Mouse (Mus musculus) CH12.LX (cell line): Measurements from ENCODE around the gene Phf23. TPM values are rescaled to one million over a fixed set of nuclear protein-coding genes. Genes with fewer than 3 reads are reported as not detected.

Source experiments
- DNase-seq: peaks from one replicate; pipeline ENCODE4 v3.0.0-alpha.2; 2013; ENCODE audit errors: extremely low read depth
- H3K27ac ChIP-seq: 2 replicates; pipeline ENCODE4 v1.5.1; 2012; ENCODE audit warnings: low read depth, mild to moderate bottlenecking, control low read depth, moderate library complexity; ENCODE audit not compliant: insufficient read depth
- H3K27me3 ChIP-seq: replicated peaks from 2 replicates; pipeline ENCODE3; 2012; ENCODE audit warnings: inconsistent platforms
- H3K36me3 ChIP-seq, 2 experiments: replicated peaks in 1 of 2; 2 replicates each; pipeline versions ENCODE3 to v1.6.1; 2012; ENCODE audit warnings: inconsistent platforms in 1 of 2, low read length in 1 of 2, mild to moderate bottlenecking in 1 of 2, mixed read lengths in 1 of 2, moderate library complexity in 1 of 2; ENCODE audit not compliant: control insufficient read depth in 1 of 2, insufficient read depth in 1 of 2
- H3K4me1 ChIP-seq, 2 experiments: 2 replicates each; pipeline ENCODE4 v1.6.1; 2012; ENCODE audit warnings: inconsistent platforms in 1 of 2, moderate library complexity in 1 of 2; ENCODE audit not compliant: insufficient read depth in 2 of 2, control insufficient read depth in 1 of 2
- H3K4me2 ChIP-seq: 2 replicates; pipeline ENCODE4 v1.6.1; 2012; ENCODE audit warnings: low read depth, mild to moderate bottlenecking, control low read depth; ENCODE audit not compliant: poor library complexity, insufficient read depth, severe bottlenecking
- H3K4me3 ChIP-seq, 3 experiments: fragments of 150-350 bp in 1 of 3; sonication (generic) in 1 of 3; replicated peaks in 1 of 3; 2 replicates each; pipeline versions ENCODE3 to v1.5.1; 2011 to 2012; ENCODE audit warnings: low read depth in 2 of 3, low read length in 2 of 3, mild to moderate bottlenecking in 2 of 3, moderate library complexity in 2 of 3, control low read depth in 1 of 3, improper control_type of control experiment in 1 of 3, inconsistent platforms in 1 of 3, mixed read lengths in 1 of 3; ENCODE audit not compliant: poor library complexity in 1 of 3
- H3K79me2 ChIP-seq: replicated peaks from 2 replicates; pipeline ENCODE4 v1.6.1; 2012; ENCODE audit warnings: mild to moderate bottlenecking, moderate library complexity; ENCODE audit not compliant: control insufficient read depth, poor library complexity, insufficient read depth, severe bottlenecking; ENCODE audit errors: extremely low read depth
- H3K9ac ChIP-seq: 2 replicates; pipeline ENCODE4 v1.6.1; 2012; ENCODE audit warnings: low read depth, mild to moderate bottlenecking, control low read depth, moderate library complexity; ENCODE audit not compliant: insufficient read depth
- H3K9me3 ChIP-seq: replicated peaks from 2 replicates; pipeline ENCODE3; 2012; ENCODE audit warnings: low read length, inconsistent platforms, mixed read lengths
- BHLHE40 ChIP-seq: IDR thresholded peaks from 2 replicates; pipeline ENCODE4 v1.6.1; 2011; ENCODE audit warnings: mild to moderate bottlenecking, low read depth, low read length, improper control_type of control experiment
- CTCF ChIP-seq, 2 experiments: IDR thresholded peaks in 1 of 2; conservative IDR thresholded peaks in 1 of 2; 2 replicates each; pipeline ENCODE4 v1.5.1; 2011 to 2012; ENCODE audit warnings: low read depth in 2 of 2, low read length in 2 of 2, improper control_type of control experiment in 1 of 2, inconsistent platforms in 1 of 2, mild to moderate bottlenecking in 1 of 2, moderate library complexity in 1 of 2
- E2F4 ChIP-seq: IDR thresholded peaks from 2 replicates; pipeline ENCODE4 v1.6.1; 2011; ENCODE audit warnings: low read depth, low read length, improper control_type of control experiment; ENCODE audit not compliant: insufficient replicate concordance
- EP300 ChIP-seq: IDR thresholded peaks from 2 replicates; pipeline ENCODE4 v1.6.1; 2011; ENCODE audit warnings: low read length, improper control_type of control experiment
- ETS1 ChIP-seq: conservative IDR thresholded peaks from 2 replicates; pipeline ENCODE4 v1.6.1; 2012; ENCODE audit warnings: low read depth, mild to moderate bottlenecking, inconsistent platforms, low read length, improper control_type of control experiment, moderate library complexity
- GABPA ChIP-seq: IDR thresholded peaks from 2 replicates; pipeline ENCODE4 v1.6.1; 2012; ENCODE audit warnings: low read depth, low read length, improper control_type of control experiment, inconsistent platforms; ENCODE audit not compliant: insufficient replicate concordance
- HCFC1 ChIP-seq: IDR thresholded peaks from 2 replicates; pipeline ENCODE4 v1.6.1; 2012; ENCODE audit warnings: low read depth, mild to moderate bottlenecking, inconsistent platforms, low read length, improper control_type of control experiment
- IRF4 ChIP-seq: IDR thresholded peaks from 2 replicates; pipeline ENCODE4 v1.6.1; 2014; ENCODE audit warnings: low read depth, mild to moderate bottlenecking, inconsistent platforms, low read length, improper control_type of control experiment
- JUN ChIP-seq: IDR thresholded peaks from 2 replicates; pipeline ENCODE4 v1.6.1; 2011; ENCODE audit warnings: low read depth, mild to moderate bottlenecking, low read length, improper control_type of control experiment, moderate library complexity; ENCODE audit not compliant: insufficient read depth
- MAZ ChIP-seq: IDR thresholded peaks from 2 replicates; pipeline ENCODE4 v1.6.1; 2012; ENCODE audit warnings: low read depth, mild to moderate bottlenecking, inconsistent platforms, low read length, improper control_type of control experiment, moderate library complexity
- MEF2A ChIP-seq: IDR thresholded peaks from 2 replicates; pipeline ENCODE4 v1.6.1; 2014; ENCODE audit warnings: low read depth, mild to moderate bottlenecking, inconsistent platforms, low read length, improper control_type of control experiment, borderline replicate concordance
- MYC ChIP-seq: IDR thresholded peaks from 2 replicates; pipeline ENCODE4 v1.6.1; 2011; ENCODE audit warnings: low read depth, mild to moderate bottlenecking, improper control_type of control experiment, low read length
- NELFE ChIP-seq: IDR thresholded peaks from 2 replicates; pipeline ENCODE4 v1.6.1; 2011; ENCODE audit warnings: low read depth, low read length, improper control_type of control experiment
- NRF1 ChIP-seq: IDR thresholded peaks from 2 replicates; pipeline ENCODE4 v1.6.1; 2014; ENCODE audit warnings: low read depth, mild to moderate bottlenecking, inconsistent platforms, low read length, improper control_type of control experiment, moderate library complexity
- PAX5 ChIP-seq: IDR thresholded peaks from 2 replicates; pipeline ENCODE4 v1.6.1; 2012; ENCODE audit warnings: low read length, inconsistent platforms, mixed read lengths
- POLR2A ChIP-seq: IDR thresholded peaks from 2 replicates; pipeline ENCODE4 v1.6.1; 2011; ENCODE audit warnings: low read depth, mild to moderate bottlenecking, improper control_type of control experiment, low read length
- RAD21 ChIP-seq: IDR thresholded peaks from 2 replicates; pipeline ENCODE4 v1.6.1; 2011; ENCODE audit warnings: low read depth, mild to moderate bottlenecking, low read length, improper control_type of control experiment, moderate library complexity
- SIN3A ChIP-seq: IDR thresholded peaks from 2 replicates; pipeline ENCODE4 v1.6.1; 2012; ENCODE audit warnings: low read length, improper control_type of control experiment, inconsistent platforms
- SMC3 ChIP-seq: IDR thresholded peaks from 2 replicates; pipeline ENCODE4 v1.6.1; 2011; ENCODE audit warnings: low read depth, low read length, improper control_type of control experiment
- TBP ChIP-seq: conservative IDR thresholded peaks from 2 replicates; pipeline ENCODE4 v1.6.1; 2011; ENCODE audit warnings: low read depth, low read length, improper control_type of control experiment
- TCF12 ChIP-seq: IDR thresholded peaks from 2 replicates; pipeline ENCODE4 v1.6.1; 2014; ENCODE audit warnings: low read depth, mild to moderate bottlenecking, inconsistent platforms, low read length, improper control_type of control experiment
- UBTF ChIP-seq: IDR thresholded peaks from 2 replicates; pipeline ENCODE4 v1.6.1; 2012; ENCODE audit warnings: low read depth, mild to moderate bottlenecking, inconsistent platforms, low read length, improper control_type of control experiment, moderate library complexity
- USF1 ChIP-seq: IDR thresholded peaks from 2 replicates; pipeline ENCODE4 v1.6.1; 2014; ENCODE audit warnings: low read depth, mild to moderate bottlenecking, inconsistent platforms, low read length, improper control_type of control experiment
- ZNF384 ChIP-seq: IDR thresholded peaks from 2 replicates; pipeline ENCODE4 v1.6.1; 2012; ENCODE audit warnings: low read depth, low read length, improper control_type of control experiment, inconsistent platforms
- dilution Hi-C: fragments of 300-500 bp; cut with MboI; formaldehyde crosslinking; loops from 2 replicates; pipeline ENCODE4 v1.14.3; 2020; ENCODE audit warnings: low sequenced_read_pairs; ENCODE audit not compliant: extremely low pct_unique_long_range_greater_than_20kb, extremely low pct_ligation_motif_present
- in situ Hi-C: fragments of 300-500 bp; cut with MboI; formaldehyde crosslinking; loops from 3 replicates; pipeline ENCODE4 v1.14.3; 2019; ENCODE audit warnings: low sequenced_read_pairs, low pct_ligation_motif_present, low pct_unique_long_range_greater_than_20kb, mixed read lengths
- polyA plus RNA-seq: library from polyadenylated mRNA; unstranded; fragments of >175 nt; gene quantifications from 2 replicates; pipeline ENCODE4 v1.2.1, GENCODE M21; 2012; ENCODE audit warnings: low read depth; ENCODE audit not compliant: insufficient read length
- total RNA-seq, 2 experiments: library from RNA; depleted of rRNA; stranded (reverse); fragments of 300-350 nt in 1 of 2; fragments of >200 nt in 1 of 2; gene quantifications; 2 replicates each; pipeline ENCODE4 v1.2.3; 2012 to 2014

The Phf23 gene
- total and polyA plus RNA-seq, 3 experiments = 67.2 to 93.2 (median 69.0) TPM

DNA sequence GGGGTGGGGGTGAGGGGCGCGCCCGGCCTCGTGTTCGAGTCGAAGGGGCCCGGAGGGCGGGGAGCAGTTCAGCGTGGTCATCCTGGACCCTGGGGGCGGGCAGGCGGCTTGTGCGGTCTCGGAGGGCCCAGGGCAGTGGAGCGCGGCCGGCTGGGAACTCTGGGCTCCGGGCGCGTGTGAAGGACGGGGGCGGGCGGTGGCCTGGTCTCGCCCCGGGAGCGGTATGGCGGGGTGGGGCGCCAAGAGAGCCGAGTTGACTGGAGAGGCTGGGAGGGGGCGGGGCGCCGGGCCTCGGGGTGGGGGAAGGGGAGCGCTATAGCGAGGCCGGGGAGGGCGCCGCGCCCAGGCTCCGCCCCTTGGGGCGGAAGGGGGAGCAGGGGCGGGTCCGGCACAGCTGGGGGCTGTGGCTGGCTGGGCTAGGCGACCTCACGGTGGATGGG lies 1.5 kb downstream of the Phf23 start (continued):
- peak; percentile 34; the same call in 1 of the 2 replicates for TF ChIP-seq SIN3A
- no peak for TF ChIP-seq USF1
- TF ChIP-seq UBTF = peak; percentile 82; the same call in 1 of the 2 replicates
- TF ChIP-seq ZNF384 = no peak
- TF ChIP-seq PAX5 = no peak
- TF ChIP-seq IRF4 = peak; percentile 38; the same call in 1 of the 2 replicates
- peak; percentile 9; the same call in 1 of the 2 replicates for TF ChIP-seq HCFC1
- peak; percentile 67 for TF ChIP-seq TCF12
- 0 out of 2 replicates have a peak, but pooled peaks have one; percentile 15 for TF ChIP-seq MEF2A
- 0 out of 2 replicates have a peak, but pooled peaks have one; percentile 26 for TF ChIP-seq BHLHE40

DNA sequence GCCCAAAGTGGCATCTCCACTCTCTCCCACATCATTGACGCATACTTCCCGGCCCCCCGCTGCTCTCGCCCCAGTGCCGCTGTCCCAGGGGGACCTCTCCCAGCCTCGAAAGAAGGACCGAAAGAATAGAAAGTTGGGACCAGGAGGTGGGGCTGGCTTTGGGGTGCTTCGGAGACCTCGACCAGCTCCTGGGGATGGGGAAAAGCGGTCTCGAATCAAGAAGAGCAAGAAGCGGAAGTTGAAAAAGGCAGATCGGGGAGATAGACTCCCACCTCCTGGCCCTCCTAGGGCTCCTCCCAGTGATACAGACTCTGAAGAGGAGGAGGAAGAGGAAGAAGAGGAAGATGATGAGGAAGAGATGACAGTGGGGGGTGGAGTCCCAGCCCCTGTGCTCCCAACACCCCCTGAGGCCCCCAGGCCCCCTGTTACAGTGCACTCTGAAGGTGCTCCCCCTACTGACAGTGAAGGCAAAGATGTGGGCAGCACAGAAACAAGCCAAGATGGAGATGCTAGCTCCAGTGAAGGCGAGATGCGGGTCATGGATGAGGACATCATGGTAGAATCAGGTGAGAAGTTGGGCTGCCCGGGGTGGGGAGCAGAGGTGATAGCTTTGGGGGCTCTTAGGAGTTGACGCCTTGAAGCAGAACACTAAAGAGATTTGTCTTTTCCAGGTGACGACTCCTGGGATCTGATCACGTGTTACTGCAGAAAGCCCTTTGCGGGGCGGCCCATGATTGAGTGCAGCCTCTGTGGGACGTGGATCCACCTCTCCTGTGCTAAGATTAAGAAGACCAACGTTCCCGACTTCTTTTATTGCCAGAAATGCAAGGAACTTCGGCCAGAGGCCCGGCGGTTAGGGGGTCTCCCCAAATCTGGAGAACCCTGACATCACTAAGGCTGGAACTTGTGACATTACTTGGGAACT lies 3.3 kb downstream of the Phf23 start:
- Histone ChIP-seq H3K27me3 (no peaks in the 10 kb centered on the region), H3K4me1 (peaks cover 13 to 70% of the 10 kb centered on the region in 2 experiments; a peak in 3 of 4 replicates), H3K27ac (peak overlapping the region; percentile 17), H3K9me3 (no peaks in the 10 kb centered on the region), H3K4me3 (no peak overlapping the region), H3K4me2 (no peak overlapping the region), H3K36me3 (peaks cover 36 to 59% of the 10 kb centered on the region in 2 experiments), H3K79me2 (peaks cover 56% of the 10 kb centered on the region), H3K9ac (no peak overlapping the region)
- in situ Hi-C loops = no loop called here
- no peak for TF ChIP-seq POLR2A
- no peak for TF ChIP-seq USF1
- TF ChIP-seq BHLHE40 = no peak
- TF ChIP-seq CTCF (conservative IDR thresholded peaks at IDR 0.05 in 1 of 2, IDR thresholded peaks at IDR 0.05 in 1 of 2; ENCODE audit: low read depth in 2 of 2, low read length in 2 of 2) = peak in 1 of 2 experiments; percentile 52; a peak in 2 of 4 replicates
- dilution Hi-C loops = no loop called here
- DNase-seq = peak; percentile 53

- dilution Hi-C loops = no loop called here
- Histone ChIP-seq H3K9me3 (no peaks in the 10 kb centered on the region), H3K4me1 (peaks cover 9 to 62% of the 10 kb centered on the region in 2 experiments; a peak in 3 of 4 replicates), H3K27me3 (no peaks in the 10 kb centered on the region), H3K36me3 (peaks cover 30 to 59% of the 10 kb centered on the region in 2 experiments), H3K4me3 (no peak overlapping the region), H3K27ac (peak overlapping the region; percentile 18), H3K9ac (no peak overlapping the region), H3K4me2 (0 out of 2 replicates have a peak overlapping the region, but pooled peaks have one; percentile 4), H3K79me2 (peaks cover 52% of the 10 kb centered on the region)
- no peak for TF ChIP-seq JUN
- no peak for TF ChIP-seq ETS1
- TF ChIP-seq E2F4 = no peak
- TF ChIP-seq PAX5 = no peak
- TF ChIP-seq SIN3A = no peak
- no peak for TF ChIP-seq MAZ
- no peak for TF ChIP-seq GABPA
- no peak for TF ChIP-seq EP300
- TF ChIP-seq RAD21 = no peak
- no peak for TF ChIP-seq TBP
- TF ChIP-seq NRF1 = no peak
- no peak for TF ChIP-seq UBTF
- no peak for TF ChIP-seq SMC3
- no peak for TF ChIP-seq MYC
- TF ChIP-seq USF1 = no peak
- no peak for TF ChIP-seq NELFE
- peak; percentile 63 for DNase-seq
- in situ Hi-C loops = loop anchor here (25.0 kb wide), 1 partner anchor 912 kb away; the partner anchor contains the start of genes Per1 and Vamp2
Measured at GRCm38 (mm10) chr11:69999666-70000065, 4.1 kb downstream of the Phf23 start.
